Mouse (Mus musculus): ENCODE data around the gene Plxnb3. TPM values are rescaled to one million over a fixed set of nuclear protein-coding genes. Genes with fewer than 3 reads are reported as not detected.
A peak's percentile ranks its signal among the peaks of the same experiment; 100 is the strongest.

Gene Plxnb3
- polyA plus RNA-seq, 2 experiments, result 0.14 to 0.26 TPM

- no peaks in the 10 kb centered on the region for H3K36me3 ChIP-seq (replicated peaks; ENCODE audit: control insufficient read depth, insufficient read depth, low read depth)
- no peaks in the 10 kb centered on the region for H3K27me3 ChIP-seq (ENCODE audit: control insufficient read depth, insufficient read depth, low read length)
- H3K4me2 ChIP-seq (ENCODE audit: low read depth), result no peak overlapping the region
- H3K9ac ChIP-seq (replicated peaks), result no peak overlapping the region
- WGBS (ENCODE audit: insufficient replicate concordance), result 19% methylated on average over 1 of the region's 1 CpGs
- no peaks in the 10 kb centered on the region; a peak in 1 of 4 replicates for H3K4me1 ChIP-seq (replicated peaks; ENCODE audit: control insufficient read depth in 2 of 2, insufficient read depth in 2 of 2, low read length in 1 of 2)
- no peak overlapping the region for H3K4me3 ChIP-seq (ENCODE audit: insufficient read depth in 1 of 2, low read depth in 2 of 2, low read length in 2 of 2)
- TF ChIP-seq CTCF (IDR thresholded peaks at IDR 0.05; ENCODE audit: low read depth) (no peak), EP300 (IDR thresholded peaks at IDR 0.05; ENCODE audit: low read depth) (no peak)
- no peaks in the 10 kb centered on the region for H3K9me3 ChIP-seq (ENCODE audit: control insufficient read depth, low read length)
- no peak overlapping the region for H3K27ac ChIP-seq
- ATAC-seq (ENCODE audit: insufficient read depth), result no peak
- DNase-seq (ENCODE audit: low read depth in 3 of 3, low spot score in 3 of 3), result no peak
Measured at GRCm38 (mm10) chrX:73765311-73765710, 8.4 kb downstream of the Plxnb3 start.

- no peaks in the 10 kb centered on the region; a peak in 1 of 4 replicates for H3K4me1 ChIP-seq (replicated peaks; ENCODE audit: control insufficient read depth in 2 of 2, insufficient read depth in 2 of 2, low read length in 1 of 2)
- TF ChIP-seq CTCF (IDR thresholded peaks at IDR 0.05; ENCODE audit: low read depth), result peak; percentile 83
- no peak for TF ChIP-seq EP300 (IDR thresholded peaks at IDR 0.05; ENCODE audit: low read depth)
- 47% methylated on average over 9 of the region's 9 CpGs for WGBS (ENCODE audit: insufficient replicate concordance)
Measured at GRCm38 (mm10) chrX:73767267-73767666, 10.4 kb downstream of the Plxnb3 start.

GRCm38 (mm10) chrX:73774168-73774760 lies 17.4 kb downstream of the Plxnb3 start, which contains the start of gene Srpk3:
Gene Srpk3, plus strand, starts transcription at chrX:73774405.
- Histone ChIP-seq H3K4me1 (replicated peaks; ENCODE audit: control insufficient read depth in 2 of 2, insufficient read depth in 2 of 2, low read length in 1 of 2) (no peaks in the 10 kb centered on the region), H3K36me3 (replicated peaks; ENCODE audit: control insufficient read depth, insufficient read depth, low read depth) (peaks cover 7% of the 10 kb centered on the region), H3K4me3 (ENCODE audit: insufficient read depth in 1 of 2, low read depth in 2 of 2, low read length in 2 of 2) (no peak within 1 kb of the TSS), H3K4me2 (ENCODE audit: low read depth) (no peak within 1 kb of the TSS), H3K27ac (no peak within 1 kb of the TSS), H3K27me3 (ENCODE audit: control insufficient read depth, insufficient read depth, low read length) (no peaks in the 10 kb centered on the region), H3K9ac (replicated peaks) (no peak within 1 kb of the TSS), H3K9me3 (ENCODE audit: control insufficient read depth, low read length) (no peaks in the 10 kb centered on the region)
- 36% methylated on average over 9 of the region's 9 CpGs for WGBS (ENCODE audit: insufficient replicate concordance)
- TF ChIP-seq EP300 (IDR thresholded peaks at IDR 0.05; ENCODE audit: low read depth) (no peak), CTCF (IDR thresholded peaks at IDR 0.05; ENCODE audit: low read depth) (no peak)
- no peak for ATAC-seq (ENCODE audit: insufficient read depth)
- no peak for DNase-seq (ENCODE audit: low read depth in 3 of 3, low spot score in 3 of 3)

More at GRCm38 (mm10) chrX:73767267-73767666, 10.4 kb downstream of the Plxnb3 start:
- no peak overlapping the region for H3K4me3 ChIP-seq (ENCODE audit: insufficient read depth in 1 of 2, low read depth in 2 of 2, low read length in 2 of 2)
- no peak overlapping the region for H3K27ac ChIP-seq
- H3K9ac ChIP-seq (replicated peaks), result no peak overlapping the region
- H3K4me2 ChIP-seq (ENCODE audit: low read depth), result no peak overlapping the region
- DNase-seq (ENCODE audit: low read depth in 3 of 3, low spot score in 3 of 3), result no peak
- ATAC-seq (ENCODE audit: insufficient read depth), result no peak
- no peaks in the 10 kb centered on the region for H3K27me3 ChIP-seq (ENCODE audit: control insufficient read depth, insufficient read depth, low read length)
- no peaks in the 10 kb centered on the region for H3K9me3 ChIP-seq (ENCODE audit: control insufficient read depth, low read length)
- no peaks in the 10 kb centered on the region for H3K36me3 ChIP-seq (replicated peaks; ENCODE audit: control insufficient read depth, insufficient read depth, low read depth)

GRCm38 (mm10) chrX:73774802-73775483 lies 18.1 kb downstream of the Plxnb3 start:
- ATAC-seq (ENCODE audit: insufficient read depth), result no peak
- no peak for TF ChIP-seq CTCF (IDR thresholded peaks at IDR 0.05; ENCODE audit: low read depth)
- no peak for TF ChIP-seq EP300 (IDR thresholded peaks at IDR 0.05; ENCODE audit: low read depth)
- WGBS (ENCODE audit: insufficient replicate concordance), result 62% methylated on average over 10 of the region's 10 CpGs
- H3K4me2 ChIP-seq (ENCODE audit: low read depth), result no peak overlapping the region
- peaks cover 7% of the 10 kb centered on the region for H3K36me3 ChIP-seq (replicated peaks; ENCODE audit: control insufficient read depth, insufficient read depth, low read depth)
- no peaks in the 10 kb centered on the region for H3K4me1 ChIP-seq (replicated peaks; ENCODE audit: control insufficient read depth in 2 of 2, insufficient read depth in 2 of 2, low read length in 1 of 2)
- no peaks in the 10 kb centered on the region for H3K9me3 ChIP-seq (ENCODE audit: control insufficient read depth, low read length)
- no peak overlapping the region for H3K27ac ChIP-seq
- no peaks in the 10 kb centered on the region for H3K27me3 ChIP-seq (ENCODE audit: control insufficient read depth, insufficient read depth, low read length)
- no peak for DNase-seq (ENCODE audit: low read depth in 3 of 3, low spot score in 3 of 3)
- H3K4me3 ChIP-seq (ENCODE audit: insufficient read depth in 1 of 2, low read depth in 2 of 2, low read length in 2 of 2), result no peak overlapping the region
- no peak overlapping the region for H3K9ac ChIP-seq (replicated peaks)

GRCm38 (mm10) chrX:73782227-73782626 lies 25.3 kb downstream of the Plxnb3 start:
- Histone ChIP-seq H3K27me3 (ENCODE audit: control insufficient read depth, insufficient read depth, low read length) (no peaks in the 10 kb centered on the region), H3K27ac (no peak overlapping the region), H3K4me1 (replicated peaks; ENCODE audit: control insufficient read depth in 2 of 2, insufficient read depth in 2 of 2, low read length in 1 of 2) (peaks cover 0 to 10% of the 10 kb centered on the region in 2 experiments; a peak in 2 of 4 replicates), H3K9ac (replicated peaks) (no peak overlapping the region), H3K4me2 (ENCODE audit: low read depth) (no peak overlapping the region), H3K9me3 (ENCODE audit: control insufficient read depth, low read length) (no peaks in the 10 kb centered on the region), H3K4me3 (ENCODE audit: insufficient read depth in 1 of 2, low read depth in 2 of 2, low read length in 2 of 2) (no peak overlapping the region), H3K36me3 (replicated peaks; ENCODE audit: control insufficient read depth, insufficient read depth, low read depth) (peaks cover 15% of the 10 kb centered on the region)
- 59% methylated on average over 3 of the region's 3 CpGs for WGBS (ENCODE audit: insufficient replicate concordance)
- ATAC-seq (ENCODE audit: insufficient read depth) (no peak), DNase-seq (ENCODE audit: low read depth in 3 of 3, low spot score in 3 of 3) (no peak)
- TF ChIP-seq EP300 (IDR thresholded peaks at IDR 0.05; ENCODE audit: low read depth) (no peak), CTCF (IDR thresholded peaks at IDR 0.05; ENCODE audit: low read depth) (no peak)
